Mouse (Mus musculus) midbrain, embryonic 11.5 days (tissue): ENCODE results near the gene Emilin2. TPM values are rescaled to one million over a fixed set of nuclear protein-coding genes. Genes with fewer than 3 reads are reported as not detected.

Experiments used
- ATAC-seq: fragments of 200-750 bp; cut with Nextera tagmentation; 2 replicates; pipeline ENCODE4 v1.8.0; 2017; ENCODE audit warnings: moderate TSS enrichment, moderate library complexity; ENCODE audit not compliant: low FRiP score
- DNase-seq: peaks from one replicate; pipeline ENCODE4 v3.0.0; 2015; ENCODE audit warnings: low spot score; ENCODE audit errors: missing footprints
- H3K27ac ChIP-seq: fragments of 300-500 bp; sonication (generic); 2 replicates; pipeline ENCODE4 v1.5.1; 2014; ENCODE audit warnings: low read depth, low read length
- H3K27me3 ChIP-seq: fragments of 300-500 bp; sonication (generic); 2 replicates; pipeline ENCODE4 v1.6.1; 2014; ENCODE audit warnings: mild to moderate bottlenecking, low read length, moderate library complexity, mixed read lengths; ENCODE audit not compliant: control insufficient read depth, insufficient read depth
- H3K36me3 ChIP-seq: fragments of 300-500 bp; sonication (generic); 2 replicates; pipeline ENCODE4 v1.6.1; 2014; ENCODE audit warnings: mild to moderate bottlenecking, low read length, moderate library complexity, mixed read lengths; ENCODE audit not compliant: control insufficient read depth, insufficient read depth
- H3K4me1 ChIP-seq: fragments of 300-500 bp; sonication (generic); 2 replicates; pipeline ENCODE4 v1.6.1; 2014; ENCODE audit warnings: low read length; ENCODE audit not compliant: control insufficient read depth, insufficient read depth
- H3K4me2 ChIP-seq: fragments of 300-500 bp; sonication (generic); 2 replicates; pipeline ENCODE4 v1.6.1; 2014; ENCODE audit warnings: mild to moderate bottlenecking, moderate library complexity
- H3K4me3 ChIP-seq: fragments of 300-500 bp; sonication (generic); 2 replicates; pipeline ENCODE4 v1.5.1; 2014; ENCODE audit warnings: low read depth, low read length
- H3K9ac ChIP-seq: fragments of 300-500 bp; sonication (generic); 2 replicates; pipeline ENCODE4 v1.6.1; 2014; ENCODE audit warnings: low read length
- H3K9me3 ChIP-seq: fragments of 300-500 bp; sonication (generic); 2 replicates; pipeline ENCODE4 v1.6.1; 2016; ENCODE audit warnings: low read length; ENCODE audit not compliant: control insufficient read depth
- WGBS: fragments of 180-500 bp; shearing (Covaris S2); extraction: QIAGEN DNeasy Blood & Tissue Kit; methylation state at CpG from one replicate; pipeline ENCODE4 v1.1.7; 2014; 5-methylcytosine and 5-hydroxymethylcytosine counted together
- polyA plus RNA-seq: library from polyadenylated mRNA; unstranded; fragments of >200 nt; fragmentation: Nextera tagmentation; extraction: Ambion mirVana; gene quantifications from 2 replicates; pipeline ENCODE4 v1.2.1, GENCODE M21; 2014

Emilin2 gene
- polyA plus RNA-seq, 1 experiment from 2014 or later = 11.8 TPM

DNA sequence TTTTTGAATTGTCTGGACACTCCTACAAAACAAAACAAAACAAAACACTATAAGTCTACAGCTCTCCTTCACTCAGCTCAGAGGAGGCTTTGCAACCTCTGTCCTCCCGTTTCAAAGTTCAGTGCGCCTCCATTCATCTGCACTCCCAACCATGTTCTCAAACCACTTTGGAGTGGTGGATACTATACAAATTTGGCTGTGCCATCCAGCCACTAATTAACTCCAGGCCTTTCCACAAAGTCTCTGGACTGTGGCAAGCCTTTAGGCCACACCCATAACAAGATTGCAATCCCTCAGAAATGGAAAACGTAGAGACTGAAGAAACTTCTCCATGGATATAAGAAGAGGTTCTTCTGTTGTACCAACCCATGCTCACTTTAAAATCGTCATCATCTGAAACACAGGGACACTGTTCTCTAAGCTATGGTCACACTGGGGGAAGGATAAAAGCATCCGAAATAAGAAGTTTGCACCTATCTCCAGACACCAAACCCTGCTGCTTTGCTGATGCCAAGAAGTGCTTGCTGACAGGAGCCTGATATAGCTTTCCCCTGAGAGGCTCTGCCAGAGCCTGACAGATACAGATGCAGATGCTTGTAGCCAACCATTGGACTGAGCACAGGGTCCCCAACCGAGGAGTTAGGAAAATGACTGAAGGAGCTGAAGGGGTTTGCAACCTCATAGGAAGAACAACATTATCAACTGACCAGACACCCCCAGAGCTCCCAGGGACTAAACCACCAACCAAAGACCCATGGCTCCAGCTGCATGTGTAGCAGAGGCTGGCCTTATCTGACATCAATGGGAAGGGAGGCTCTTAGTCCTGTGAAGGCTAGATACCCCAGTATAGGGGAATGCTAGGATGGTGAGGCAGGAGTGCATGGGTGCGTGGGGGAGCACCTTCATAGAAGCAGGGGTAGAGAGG is 21.0 kb downstream of the Emilin2 start:
- H3K36me3 ChIP-seq = no peaks in the 10 kb centered on the region
- H3K9me3 ChIP-seq = no peaks in the 10 kb centered on the region
- no peak overlapping the region for H3K9ac ChIP-seq
- H3K27me3 ChIP-seq = no peaks in the 10 kb centered on the region
- H3K4me3 ChIP-seq = no peak overlapping the region
- ATAC-seq (no peak), DNase-seq (no peak)
- H3K4me2 ChIP-seq = no peak overlapping the region
- no peak overlapping the region for H3K27ac ChIP-seq
- H3K4me1 ChIP-seq = peaks cover 2% of the 10 kb centered on the region; the same call in 1 of the 2 replicates
- 87% methylated on average over 7 of the region's 7 CpGs for WGBS

GRCm38 (mm10) chr17:71289572-71290176 is 22.1 kb downstream of the Emilin2 start:
- Histone ChIP-seq H3K36me3 (no peaks in the 10 kb centered on the region), H3K9ac (no peak overlapping the region), H3K4me3 (no peak overlapping the region), H3K4me2 (no peak overlapping the region), H3K27me3 (no peaks in the 10 kb centered on the region), H3K4me1 (peaks cover 2% of the 10 kb centered on the region; the same call in 1 of the 2 replicates), H3K9me3 (no peaks in the 10 kb centered on the region), H3K27ac (no peak overlapping the region)
- 77% methylated on average over 6 of the region's 6 CpGs for WGBS
- DNase-seq = no peak
- ATAC-seq = no peak

DNA sequence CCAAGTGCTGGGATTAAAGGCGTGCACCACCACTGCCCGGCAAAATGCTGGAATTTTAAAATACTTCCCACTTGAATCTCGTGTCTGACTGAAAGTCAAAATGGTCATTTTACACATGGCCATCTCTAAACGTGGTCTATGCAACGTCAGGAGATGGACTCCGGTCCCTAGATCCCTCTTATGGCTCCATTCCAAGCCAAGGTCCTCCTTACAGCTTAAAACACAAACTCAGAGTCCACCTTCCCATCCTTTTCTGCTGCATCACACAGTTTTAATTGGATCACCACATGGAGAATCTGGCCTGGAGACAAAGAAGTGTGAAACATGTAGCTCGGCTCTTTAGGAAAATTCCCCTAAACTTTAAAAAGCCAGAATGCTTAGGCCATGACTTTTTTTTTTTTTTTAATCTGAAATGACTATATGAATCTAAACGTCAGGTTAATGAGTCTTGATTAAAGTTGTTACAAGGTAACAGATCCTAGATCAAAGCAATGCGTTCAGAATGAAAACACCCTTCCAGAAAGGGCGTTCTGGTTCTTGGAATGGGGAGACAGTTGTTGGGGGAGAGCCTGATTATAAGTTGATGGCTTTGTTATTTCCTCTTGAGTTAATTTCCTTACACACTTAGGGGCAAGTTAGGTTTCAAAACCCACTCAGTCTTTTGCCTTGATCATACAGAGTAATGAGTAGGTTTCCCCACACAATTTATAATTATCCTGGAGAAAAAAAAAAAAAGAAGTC is 22.8 kb downstream of the Emilin2 start:
- Histone ChIP-seq H3K36me3 (no peaks in the 10 kb centered on the region), H3K4me3 (no peak overlapping the region), H3K4me1 (peaks cover 2% of the 10 kb centered on the region; the same call in 1 of the 2 replicates), H3K4me2 (no peak overlapping the region), H3K27ac (no peak overlapping the region), H3K9me3 (no peaks in the 10 kb centered on the region), H3K9ac (no peak overlapping the region), H3K27me3 (no peaks in the 10 kb centered on the region)
- no peak for DNase-seq
- 92% methylated on average over 10 of the region's 10 CpGs for WGBS
- no peak for ATAC-seq

- Histone ChIP-seq H3K9me3 (no peaks in the 10 kb centered on the region), H3K36me3 (no peaks in the 10 kb centered on the region), H3K27me3 (no peaks in the 10 kb centered on the region), H3K4me3 (no peak overlapping the region), H3K9ac (no peak overlapping the region), H3K27ac (no peak overlapping the region), H3K4me1 (peaks cover 2% of the 10 kb centered on the region; the same call in 1 of the 2 replicates), H3K4me2 (no peak overlapping the region)
- ATAC-seq (no peak), DNase-seq (no peak)
- 91% methylated on average over 11 of the region's 11 CpGs for WGBS
Observed at GRCm38 (mm10) chr17:71288145-71288758, 23.5 kb downstream of the Emilin2 start.

DNA sequence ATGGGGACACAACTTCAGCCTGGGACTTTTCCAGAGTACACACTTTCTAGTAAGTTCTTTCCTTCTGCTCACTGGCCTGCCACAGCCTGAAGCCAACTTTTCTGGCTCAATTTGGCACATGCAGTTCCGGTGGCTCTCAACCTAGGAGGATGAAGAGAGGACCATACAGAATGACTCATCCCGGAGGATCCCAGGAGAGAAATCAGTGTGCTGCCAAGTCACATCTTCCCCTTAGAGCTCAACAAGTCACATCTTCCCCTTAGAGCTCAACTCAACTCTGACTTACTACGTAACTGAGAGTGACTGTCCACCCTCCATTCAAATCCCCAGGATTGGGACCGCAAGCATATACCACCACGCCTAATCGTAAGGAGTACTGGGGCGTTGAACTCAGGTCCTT is 24.2 kb downstream of the Emilin2 start:
- 96% methylated on average over 7 of the region's 7 CpGs for WGBS
- ATAC-seq = no peak

GRCm38 (mm10) chr17:71285929-71286328 is 25.8 kb downstream of the Emilin2 start:
- no peaks in the 10 kb centered on the region for H3K36me3 ChIP-seq
- H3K4me3 ChIP-seq = no peak overlapping the region
- 74% methylated on average over 6 of the region's 6 CpGs for WGBS
- H3K27me3 ChIP-seq = no peaks in the 10 kb centered on the region
- no peak overlapping the region for H3K9ac ChIP-seq
- H3K27ac ChIP-seq = no peak overlapping the region
- no peak for ATAC-seq
- no peak for DNase-seq
- H3K4me1 ChIP-seq = peaks cover 2% of the 10 kb centered on the region; the same call in 1 of the 2 replicates
- H3K4me2 ChIP-seq = no peak overlapping the region
- H3K9me3 ChIP-seq = no peaks in the 10 kb centered on the region

More for the DNA sequence above, 24.2 kb downstream of the Emilin2 start:
- Histone ChIP-seq H3K4me1 (peaks cover 2% of the 10 kb centered on the region; the same call in 1 of the 2 replicates), H3K36me3 (no peaks in the 10 kb centered on the region), H3K9me3 (no peaks in the 10 kb centered on the region), H3K27me3 (no peaks in the 10 kb centered on the region), H3K9ac (no peak overlapping the region), H3K4me3 (no peak overlapping the region), H3K27ac (no peak overlapping the region), H3K4me2 (no peak overlapping the region)
- DNase-seq = no peak

- WGBS = 82% methylated on average over 6 of the region's 6 CpGs
- Histone ChIP-seq H3K9ac (no peak overlapping the region), H3K9me3 (no peaks in the 10 kb centered on the region), H3K4me1 (peaks cover 2% of the 10 kb centered on the region; the same call in 1 of the 2 replicates), H3K27me3 (no peaks in the 10 kb centered on the region), H3K36me3 (no peaks in the 10 kb centered on the region), H3K27ac (no peak overlapping the region), H3K4me3 (no peak overlapping the region), H3K4me2 (no peak overlapping the region)
- no peak for DNase-seq
- ATAC-seq = no peak
Observed at GRCm38 (mm10) chr17:71284890-71285289, 26.9 kb downstream of the Emilin2 start.

DNA sequence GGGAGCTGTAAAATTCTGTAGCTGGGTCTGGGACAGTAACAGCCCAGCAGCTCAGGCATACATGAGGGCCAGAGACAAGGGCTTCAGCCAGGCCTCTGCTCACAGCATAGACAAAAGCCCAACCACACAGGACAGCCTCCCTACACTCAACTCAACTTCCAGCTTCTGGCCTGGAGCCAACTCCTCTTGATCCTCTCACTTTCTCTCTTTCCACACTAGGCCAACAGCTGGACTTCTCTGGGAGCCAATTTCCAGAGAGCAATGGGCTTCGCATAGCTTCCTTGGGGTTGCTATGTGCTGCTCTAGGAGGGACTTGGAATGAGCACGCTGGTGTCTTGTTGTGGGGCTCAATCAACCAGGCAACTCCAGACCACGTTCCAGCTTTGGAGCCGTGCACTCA is 28.5 kb downstream of the Emilin2 start:
- Histone ChIP-seq H3K9ac (no peak overlapping the region), H3K9me3 (no peaks in the 10 kb centered on the region), H3K4me3 (no peak overlapping the region), H3K4me1 (peaks cover 2% of the 10 kb centered on the region; the same call in 1 of the 2 replicates), H3K36me3 (no peaks in the 10 kb centered on the region), H3K27ac (no peak overlapping the region), H3K4me2 (no peak overlapping the region), H3K27me3 (no peaks in the 10 kb centered on the region)
- DNase-seq (no peak), ATAC-seq (no peak)
- WGBS = 90% methylated on average over 4 of the region's 4 CpGs
